Mouse (Mus musculus): ENCODE results near the gene Rfc1. TPM values are rescaled to one million over a fixed set of nuclear protein-coding genes. Genes with fewer than 3 reads are reported as not detected.

Gene Rfc1
- polyA plus RNA-seq (2015; fragmentation: Nextera tagmentation; extraction: Ambion mirVana): 95.3 and 96.5 TPM in 2 replicates

DNA sequence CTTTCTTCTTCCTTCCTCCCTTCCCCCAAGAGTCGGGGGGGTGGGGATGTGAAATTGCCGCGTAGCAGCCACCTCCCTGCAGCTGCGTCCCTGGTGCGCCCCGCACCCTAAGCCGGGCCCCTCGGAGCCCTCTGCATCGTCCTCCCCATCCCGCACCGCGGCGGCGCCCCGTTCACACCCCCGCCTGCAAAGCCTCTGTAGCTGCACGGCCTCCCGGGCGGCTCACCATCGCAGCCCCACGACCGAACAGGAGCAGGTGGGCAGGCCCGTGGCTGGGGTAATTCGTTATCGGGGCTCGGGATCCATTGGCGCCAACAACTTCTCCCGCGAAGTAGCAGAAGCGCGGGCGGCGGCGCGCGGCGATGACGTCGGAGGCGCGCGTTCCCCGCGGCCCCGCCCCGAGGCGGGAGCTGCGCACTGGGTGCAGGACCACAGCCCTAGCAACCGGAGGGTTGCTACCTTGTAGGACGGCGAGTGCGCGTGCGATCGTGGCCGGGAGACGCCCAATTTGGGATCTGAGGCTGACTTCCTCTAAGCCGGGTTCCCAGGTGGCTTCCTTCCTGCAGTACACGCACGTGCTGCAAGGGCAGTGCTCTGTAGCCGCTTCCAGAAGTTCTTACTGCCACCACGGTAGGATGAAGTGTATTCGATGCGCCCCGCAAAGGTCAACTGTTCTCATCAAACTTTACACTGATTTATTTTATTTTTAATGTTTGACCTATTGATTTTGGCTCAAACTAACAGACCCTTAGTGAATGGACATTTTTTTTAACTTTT is at the start of gene Rfc1:
Gene Rfc1, minus strand, starts transcription at position 373 of the 777 bp plus-strand sequence.
- H3K27me3 ChIP-seq: no peaks in the 10 kb centered on the region
- WGBS: under 1% methylated on average over 65 of the region's 65 CpGs
- ATAC-seq (replicated peaks; ENCODE audit: low FRiP score): peak; percentile 98
- H3K4me2 ChIP-seq: peak within 1 kb of the TSS; percentile 72
- H3K36me3 ChIP-seq: peaks cover 13% of the 10 kb centered on the region; the same call in 1 of the 2 replicates
- no peaks in the 10 kb centered on the region for H3K9me3 ChIP-seq (replicated peaks)
- H3K4me3 ChIP-seq (replicated peaks): peak within 1 kb of the TSS; percentile 98
- H3K9ac ChIP-seq: peak within 1 kb of the TSS; percentile 92
- peaks cover 16% of the 10 kb centered on the region for H3K4me1 ChIP-seq
- peak within 1 kb of the TSS; percentile 93 for H3K27ac ChIP-seq

GRCm38 (mm10) chr5:65374746-65375145 is 39.3 kb upstream of the Rfc1 start:
- Histone ChIP-seq H3K4me2 (no peak overlapping the region), H3K4me3 (replicated peaks) (no peak overlapping the region), H3K4me1 (peaks cover 3% of the 10 kb centered on the region; the same call in 1 of the 2 replicates), H3K27ac (no peak overlapping the region), H3K27me3 (no peaks in the 10 kb centered on the region), H3K36me3 (no peaks in the 10 kb centered on the region), H3K9me3 (replicated peaks) (no peaks in the 10 kb centered on the region), H3K9ac (no peak overlapping the region)
- 82% methylated on average over 7 of the region's 7 CpGs for WGBS
- ATAC-seq (replicated peaks; ENCODE audit: low FRiP score): no peak

GRCm38 (mm10) chr5:65371551-65371950 is 36.1 kb upstream of the Rfc1 start:
- H3K36me3 ChIP-seq: no peaks in the 10 kb centered on the region
- H3K9ac ChIP-seq: no peak overlapping the region
- no peak overlapping the region for H3K4me2 ChIP-seq
- peaks cover 3% of the 10 kb centered on the region; the same call in 1 of the 2 replicates for H3K4me1 ChIP-seq
- no peaks in the 10 kb centered on the region for H3K27me3 ChIP-seq
- H3K9me3 ChIP-seq (replicated peaks): no peaks in the 10 kb centered on the region
- no peak overlapping the region for H3K4me3 ChIP-seq (replicated peaks)
- H3K27ac ChIP-seq: no peak overlapping the region
- 87% methylated on average over 7 of the region's 7 CpGs for WGBS
- no peak for ATAC-seq (replicated peaks; ENCODE audit: low FRiP score)

DNA sequence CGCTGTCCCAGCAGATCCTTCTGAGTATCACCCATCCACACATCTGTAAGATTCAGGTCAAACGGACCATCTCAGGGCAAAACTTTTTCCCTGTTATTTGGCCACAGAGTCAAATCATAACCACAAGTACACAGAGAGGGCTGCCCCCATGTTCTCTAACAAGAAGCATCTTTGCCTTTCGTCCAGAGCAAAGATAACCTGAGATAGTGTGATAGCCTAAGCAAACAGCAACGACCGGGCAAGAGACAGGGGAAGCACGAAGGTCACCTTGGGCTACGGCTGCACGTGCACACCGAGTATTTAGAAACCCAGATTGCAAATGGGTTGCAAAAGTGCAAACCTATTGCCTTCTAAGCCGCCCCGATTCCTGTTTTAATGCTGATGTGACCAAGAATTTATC is 32.4 kb upstream of the Rfc1 start:
- no peaks in the 10 kb centered on the region for H3K27me3 ChIP-seq
- peaks cover 3% of the 10 kb centered on the region; the same call in 1 of the 2 replicates for H3K4me1 ChIP-seq
- 87% methylated on average over 11 of the region's 11 CpGs for WGBS
- ATAC-seq (replicated peaks; ENCODE audit: low FRiP score): no peak
- no peaks in the 10 kb centered on the region for H3K36me3 ChIP-seq
- no peak overlapping the region for H3K4me3 ChIP-seq (replicated peaks)
- H3K9ac ChIP-seq: no peak overlapping the region
- no peak overlapping the region for H3K27ac ChIP-seq
- H3K4me2 ChIP-seq: no peak overlapping the region
- H3K9me3 ChIP-seq (replicated peaks): no peaks in the 10 kb centered on the region

DNA sequence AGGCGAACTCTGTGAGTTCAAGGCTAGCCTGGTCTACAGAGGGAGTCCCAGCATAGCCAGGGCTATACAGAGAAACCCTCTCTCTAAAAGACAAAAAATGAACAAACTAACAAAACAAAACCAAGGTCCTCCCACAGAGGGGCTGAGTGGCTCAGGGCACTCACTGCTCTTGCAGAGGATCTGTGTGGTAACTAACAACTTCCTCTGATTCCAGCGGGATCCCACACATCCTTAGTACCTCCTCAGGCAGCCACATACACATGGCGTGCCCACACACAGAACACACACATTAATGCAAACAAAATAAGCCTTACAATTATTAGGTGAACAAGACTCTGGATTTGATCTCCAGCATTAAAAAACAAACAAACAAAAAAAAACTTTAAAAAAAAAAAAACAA is 22.3 kb upstream of the Rfc1 start:
- ATAC-seq (replicated peaks; ENCODE audit: low FRiP score): no peak
- no peaks in the 10 kb centered on the region for H3K36me3 ChIP-seq

GRCm38 (mm10) chr5:65356851-65357250 is 21.4 kb upstream of the Rfc1 start:
- no peak for ATAC-seq (replicated peaks; ENCODE audit: low FRiP score)
- Histone ChIP-seq H3K27me3 (no peaks in the 10 kb centered on the region), H3K4me1 (no peaks in the 10 kb centered on the region), H3K9me3 (replicated peaks) (no peaks in the 10 kb centered on the region), H3K36me3 (no peaks in the 10 kb centered on the region), H3K4me3 (replicated peaks) (no peak overlapping the region), H3K27ac (no peak overlapping the region), H3K9ac (no peak overlapping the region), H3K4me2 (no peak overlapping the region)
- 76% methylated on average over 6 of the region's 6 CpGs for WGBS

More for the DNA sequence above, 22.3 kb upstream of the Rfc1 start:
- Histone ChIP-seq H3K4me3 (replicated peaks) (no peak overlapping the region), H3K9me3 (replicated peaks) (no peaks in the 10 kb centered on the region), H3K27me3 (no peaks in the 10 kb centered on the region), H3K27ac (no peak overlapping the region), H3K9ac (no peak overlapping the region), H3K4me1 (no peaks in the 10 kb centered on the region), H3K4me2 (no peak overlapping the region)
- 80% methylated on average over 3 of the region's 3 CpGs for WGBS

DNA sequence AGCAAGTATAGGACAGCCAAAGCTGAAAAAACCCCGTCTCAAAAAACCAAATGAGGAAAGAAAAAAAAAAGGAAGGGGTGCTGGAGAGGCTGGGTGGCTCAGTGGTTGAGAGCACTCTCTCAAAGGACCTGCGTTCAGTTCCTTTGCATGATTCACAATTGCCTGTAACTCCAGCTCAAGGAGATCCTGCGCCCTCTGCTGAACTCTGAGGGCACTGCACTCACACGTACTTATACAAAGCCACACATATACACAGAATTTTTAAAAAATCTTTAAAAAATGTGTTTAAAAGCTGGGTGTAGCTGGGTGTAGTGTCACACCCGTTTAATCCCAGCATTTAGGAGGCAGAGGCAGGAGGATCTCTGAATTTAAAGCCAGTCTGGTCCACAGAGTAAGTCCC is 19.5 kb upstream of the Rfc1 start:
- 78% methylated on average over 5 of the region's 5 CpGs for WGBS
- no peak for ATAC-seq (replicated peaks; ENCODE audit: low FRiP score)
- no peaks in the 10 kb centered on the region for H3K27me3 ChIP-seq
- no peaks in the 10 kb centered on the region for H3K36me3 ChIP-seq
- H3K4me3 ChIP-seq (replicated peaks): no peak overlapping the region
- no peak overlapping the region for H3K4me2 ChIP-seq
- no peaks in the 10 kb centered on the region for H3K4me1 ChIP-seq
- H3K27ac ChIP-seq: no peak overlapping the region
- no peak overlapping the region for H3K9ac ChIP-seq
- no peaks in the 10 kb centered on the region for H3K9me3 ChIP-seq (replicated peaks)

GRCm38 (mm10) chr5:65354097-65354496 is 18.6 kb upstream of the Rfc1 start:
- no peaks in the 10 kb centered on the region for H3K4me1 ChIP-seq

DNA sequence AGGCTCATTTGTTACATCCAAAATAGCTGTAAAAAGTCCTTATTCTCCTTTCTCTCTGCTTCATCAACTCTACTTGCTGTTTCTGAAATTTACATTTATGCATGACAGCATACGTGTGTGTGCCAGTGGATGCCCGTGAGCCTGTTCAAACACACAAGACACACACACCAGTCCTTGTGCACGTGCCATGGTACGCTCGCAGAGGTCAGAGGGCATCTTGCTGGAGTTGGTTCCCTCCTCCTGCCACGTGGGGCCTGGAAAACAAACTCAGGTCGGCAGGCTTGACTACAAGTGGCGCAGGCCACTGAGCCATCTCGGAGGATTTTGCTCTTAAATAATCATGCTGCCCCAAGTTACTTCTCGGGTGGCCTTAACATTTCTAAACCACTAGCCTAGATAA is 15.0 kb upstream of the Rfc1 start:
- no peaks in the 10 kb centered on the region for H3K27me3 ChIP-seq

More at GRCm38 (mm10) chr5:65354097-65354496, 18.6 kb upstream of the Rfc1 start:
- WGBS: 88% methylated on average over 3 of the region's 3 CpGs
- H3K4me3 ChIP-seq (replicated peaks): no peak overlapping the region
- no peak overlapping the region for H3K4me2 ChIP-seq
- no peak overlapping the region for H3K27ac ChIP-seq
- no peaks in the 10 kb centered on the region for H3K9me3 ChIP-seq (replicated peaks)
- no peaks in the 10 kb centered on the region for H3K27me3 ChIP-seq
- ATAC-seq (replicated peaks; ENCODE audit: low FRiP score): no peak
- no peaks in the 10 kb centered on the region for H3K36me3 ChIP-seq
- H3K9ac ChIP-seq: no peak overlapping the region

DNA sequence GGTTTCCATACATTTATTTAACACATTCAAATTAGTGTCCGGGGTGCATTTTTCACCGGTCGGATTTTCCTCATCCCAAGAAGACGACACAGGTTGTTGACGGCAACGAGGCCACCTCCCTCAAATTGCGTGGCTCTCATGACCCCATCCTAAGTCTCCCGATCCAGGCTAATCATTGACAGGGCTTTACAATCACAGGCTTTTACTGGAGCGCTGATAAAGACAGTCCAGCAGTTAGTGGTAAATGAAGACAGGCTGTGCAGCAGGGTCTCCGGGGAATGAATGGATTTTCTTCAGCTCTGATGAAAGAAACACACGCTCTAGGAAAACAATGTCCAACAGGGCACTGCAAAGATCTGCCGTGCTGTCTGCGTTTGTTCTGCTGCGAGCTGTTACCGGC is 12.7 kb upstream of the Rfc1 start, which contains the start of gene Klb:
Gene Klb, plus strand, starts transcription at position 147 of the 400 bp plus-strand sequence.
- no peak within 1 kb of the TSS for H3K27ac ChIP-seq
- no peaks in the 10 kb centered on the region for H3K9me3 ChIP-seq (replicated peaks)
- H3K9ac ChIP-seq: no peak within 1 kb of the TSS
- 0 out of 2 replicates have a peak, but pooled peaks cover 4% of the 10 kb centered on the region for H3K4me1 ChIP-seq
- no peak for ATAC-seq (replicated peaks; ENCODE audit: low FRiP score)
- 58% methylated on average over 15 of the region's 15 CpGs for WGBS
- H3K36me3 ChIP-seq: no peaks in the 10 kb centered on the region
- no peaks in the 10 kb centered on the region for H3K27me3 ChIP-seq
- H3K4me2 ChIP-seq: peak within 1 kb of the TSS; percentile 31
- no peak within 1 kb of the TSS for H3K4me3 ChIP-seq (replicated peaks)

More for the DNA sequence above, 15.0 kb upstream of the Rfc1 start:
- WGBS: 57% methylated on average over 10 of the region's 10 CpGs
- Histone ChIP-seq H3K4me2 (no peak overlapping the region), H3K27ac (no peak overlapping the region), H3K9ac (no peak overlapping the region), H3K9me3 (replicated peaks) (no peaks in the 10 kb centered on the region), H3K4me1 (0 out of 2 replicates have a peak, but pooled peaks cover 4% of the 10 kb centered on the region), H3K4me3 (replicated peaks) (no peak overlapping the region), H3K36me3 (no peaks in the 10 kb centered on the region)
- ATAC-seq (replicated peaks; ENCODE audit: low FRiP score): no peak

DNA sequence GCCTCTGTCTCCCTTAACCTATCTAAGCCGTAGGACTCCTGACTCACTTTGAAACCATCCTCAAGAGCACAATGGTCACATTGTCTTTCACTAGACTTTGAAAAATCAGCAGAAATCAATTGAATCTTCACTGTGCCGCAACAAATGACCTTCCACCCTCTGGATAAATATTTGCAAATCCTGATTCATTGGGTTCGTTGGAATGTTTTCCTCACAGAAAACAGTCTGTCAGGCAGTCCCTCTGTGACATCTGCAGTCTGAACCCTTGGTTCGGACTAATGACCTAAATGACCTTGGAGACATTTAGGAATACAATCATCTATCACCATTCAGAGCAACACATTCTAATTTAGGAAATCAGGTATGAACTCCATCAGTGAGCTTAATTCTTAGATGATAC is 4.7 kb upstream of the Rfc1 start:
- Histone ChIP-seq H3K36me3 (no peaks in the 10 kb centered on the region), H3K4me2 (no peak overlapping the region), H3K27me3 (no peaks in the 10 kb centered on the region), H3K4me1 (peaks cover 4% of the 10 kb centered on the region; the same call in 1 of the 2 replicates), H3K4me3 (replicated peaks) (no peak overlapping the region), H3K9me3 (replicated peaks) (no peaks in the 10 kb centered on the region), H3K27ac (no peak overlapping the region), H3K9ac (no peak overlapping the region)
- WGBS: 60% methylated on average over 4 of the region's 4 CpGs
- ATAC-seq (replicated peaks; ENCODE audit: low FRiP score): no peak

DNA sequence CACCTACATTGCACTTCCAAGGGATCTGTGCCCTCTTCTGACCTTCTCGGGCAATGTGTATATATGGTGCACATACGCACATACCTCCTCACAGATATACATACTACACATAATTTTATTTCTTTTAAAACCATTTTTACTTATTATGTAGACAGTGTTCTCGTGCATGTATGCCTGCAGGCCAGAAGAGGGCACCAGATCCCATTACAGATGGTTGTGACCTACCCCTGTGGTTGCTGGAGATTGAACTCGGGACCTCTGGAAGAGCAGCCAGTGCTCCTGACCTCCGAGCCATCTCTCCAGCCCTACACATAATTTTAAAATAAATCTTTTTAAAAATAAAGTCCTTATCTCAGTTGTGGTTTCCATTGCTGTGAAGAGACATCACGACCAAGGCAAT is 2.9 kb upstream of the Rfc1 start:
- no peak for ATAC-seq (replicated peaks; ENCODE audit: low FRiP score)
- H3K9ac ChIP-seq: no peak overlapping the region
- H3K27me3 ChIP-seq: no peaks in the 10 kb centered on the region
- H3K4me2 ChIP-seq: no peak overlapping the region
- H3K9me3 ChIP-seq (replicated peaks): no peaks in the 10 kb centered on the region
- H3K36me3 ChIP-seq: 0 out of 2 replicates have a peak, but pooled peaks cover 1% of the 10 kb centered on the region
- 88% methylated on average over 6 of the region's 6 CpGs for WGBS
- H3K4me3 ChIP-seq (replicated peaks): no peak overlapping the region
- H3K4me1 ChIP-seq: peaks cover 16% of the 10 kb centered on the region
- no peak overlapping the region for H3K27ac ChIP-seq
